Mouse (Mus musculus): Measurements from ENCODE around the gene Usp35. TPM values are rescaled to one million over a fixed set of nuclear protein-coding genes. Genes with fewer than 3 reads are reported as not detected.

The Usp35 gene
- polyA plus RNA-seq, 1 experiment from 2014 or later: 3.0 TPM

DNA sequence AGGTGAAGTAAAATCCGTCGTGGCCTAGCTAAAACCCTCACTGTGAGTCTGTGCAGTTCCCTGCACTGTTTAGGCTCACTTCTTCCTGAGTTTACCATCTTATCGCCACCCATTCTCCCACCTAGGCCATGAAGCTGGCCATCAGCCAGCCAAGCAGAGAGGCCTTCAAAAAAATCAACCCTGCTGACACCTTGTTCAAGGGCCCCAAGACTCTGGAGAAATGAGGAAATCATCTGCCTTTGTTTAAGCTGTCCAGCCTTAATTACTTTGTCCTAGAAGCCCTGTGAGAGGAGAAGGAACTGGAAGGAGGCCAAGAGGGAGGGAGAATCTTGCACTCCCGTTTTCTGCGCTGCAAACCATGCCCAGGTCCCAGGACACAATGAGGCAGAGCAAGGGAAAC lies 24.4 kb upstream of the Usp35 start:
- Histone ChIP-seq H3K27me3 (no peaks in the 10 kb centered on the region), H3K4me2 (replicated peaks) (no peak overlapping the region), H3K4me3 (no peak overlapping the region), H3K36me3 (no peaks in the 10 kb centered on the region), H3K9ac (no peak overlapping the region), H3K9me3 (no peaks in the 10 kb centered on the region), H3K4me1 (no peaks in the 10 kb centered on the region), H3K27ac (no peak overlapping the region)
- 84% methylated on average over 5 of the region's 5 CpGs for WGBS
- ATAC-seq (ENCODE audit: insufficient number of reproducible peaks, insufficient read depth, low FRiP score, low TSS enrichment): no peak

DNA sequence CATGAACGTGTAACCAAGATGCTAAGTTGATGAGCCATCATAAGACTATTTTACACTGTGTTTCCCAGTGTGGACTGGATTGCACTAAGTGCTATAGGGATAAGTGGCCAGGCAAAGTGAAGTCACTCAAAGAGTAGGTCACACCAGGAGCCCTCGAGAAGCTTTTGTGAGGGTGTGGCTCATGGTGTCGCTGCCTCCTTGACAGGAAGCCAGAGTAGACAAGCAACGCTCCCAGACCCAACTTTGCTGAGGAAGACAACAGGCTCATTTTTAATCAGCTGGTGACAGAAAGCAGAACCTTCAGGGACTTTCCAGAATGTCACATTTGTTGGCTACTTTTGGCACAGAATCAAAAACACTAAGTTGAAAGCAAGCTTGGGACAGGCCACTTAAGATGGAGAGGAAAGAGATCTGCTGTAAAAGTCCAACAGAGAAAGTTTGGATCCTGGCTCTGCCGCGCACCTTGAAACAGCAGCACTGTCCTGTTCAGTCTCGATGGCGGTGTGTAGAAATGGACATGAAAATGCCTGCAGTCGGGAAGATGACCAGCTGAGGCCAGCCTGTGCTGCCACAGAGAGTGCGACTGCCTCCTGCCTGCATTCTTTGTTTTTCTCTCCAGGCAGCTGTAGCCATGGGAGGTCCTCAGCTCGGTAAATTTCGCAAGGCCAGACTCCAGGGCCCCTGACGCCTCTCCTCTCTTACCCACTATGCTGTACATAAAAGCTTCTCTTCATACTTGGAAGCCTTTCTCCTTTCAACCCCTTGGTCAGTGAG lies 23.4 kb upstream of the Usp35 start:
- no peaks in the 10 kb centered on the region for H3K9me3 ChIP-seq
- WGBS: 40% methylated on average over 13 of the region's 13 CpGs
- no peak overlapping the region for H3K9ac ChIP-seq
- H3K4me2 ChIP-seq (replicated peaks): no peak overlapping the region
- H3K4me1 ChIP-seq: no peaks in the 10 kb centered on the region
- H3K27me3 ChIP-seq: no peaks in the 10 kb centered on the region
- no peak overlapping the region for H3K4me3 ChIP-seq
- no peak for ATAC-seq (ENCODE audit: insufficient number of reproducible peaks, insufficient read depth, low FRiP score, low TSS enrichment)
- H3K36me3 ChIP-seq: no peaks in the 10 kb centered on the region
- no peak overlapping the region for H3K27ac ChIP-seq

DNA sequence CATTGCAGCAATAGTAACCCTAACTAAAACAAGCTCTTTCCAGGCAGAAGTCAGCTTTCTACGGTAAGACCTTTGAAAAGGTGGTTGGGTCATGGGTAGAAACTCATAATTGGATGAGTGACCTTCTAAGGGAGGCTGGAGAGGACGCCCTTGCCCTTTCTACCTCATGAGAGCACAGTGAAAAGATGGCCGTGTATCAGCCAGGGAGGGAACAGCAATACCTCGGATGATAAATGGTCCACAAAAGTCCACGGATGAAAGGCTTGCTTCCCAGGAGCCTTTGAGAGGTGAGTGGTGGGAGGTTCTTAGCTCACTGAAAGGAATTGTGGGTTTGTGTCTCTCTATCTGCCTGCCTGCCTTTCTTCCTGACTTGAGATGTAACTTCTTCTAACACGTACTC lies 21.5 kb upstream of the Usp35 start:
- no peak overlapping the region for H3K4me2 ChIP-seq (replicated peaks)
- ATAC-seq (ENCODE audit: insufficient number of reproducible peaks, insufficient read depth, low FRiP score, low TSS enrichment): no peak
- 91% methylated on average over 6 of the region's 6 CpGs for WGBS
- no peak overlapping the region for H3K4me3 ChIP-seq
- H3K9ac ChIP-seq: no peak overlapping the region
- H3K27me3 ChIP-seq: no peaks in the 10 kb centered on the region
- H3K4me1 ChIP-seq: no peaks in the 10 kb centered on the region
- H3K9me3 ChIP-seq: no peaks in the 10 kb centered on the region
- no peaks in the 10 kb centered on the region for H3K36me3 ChIP-seq
- no peak overlapping the region for H3K27ac ChIP-seq

DNA sequence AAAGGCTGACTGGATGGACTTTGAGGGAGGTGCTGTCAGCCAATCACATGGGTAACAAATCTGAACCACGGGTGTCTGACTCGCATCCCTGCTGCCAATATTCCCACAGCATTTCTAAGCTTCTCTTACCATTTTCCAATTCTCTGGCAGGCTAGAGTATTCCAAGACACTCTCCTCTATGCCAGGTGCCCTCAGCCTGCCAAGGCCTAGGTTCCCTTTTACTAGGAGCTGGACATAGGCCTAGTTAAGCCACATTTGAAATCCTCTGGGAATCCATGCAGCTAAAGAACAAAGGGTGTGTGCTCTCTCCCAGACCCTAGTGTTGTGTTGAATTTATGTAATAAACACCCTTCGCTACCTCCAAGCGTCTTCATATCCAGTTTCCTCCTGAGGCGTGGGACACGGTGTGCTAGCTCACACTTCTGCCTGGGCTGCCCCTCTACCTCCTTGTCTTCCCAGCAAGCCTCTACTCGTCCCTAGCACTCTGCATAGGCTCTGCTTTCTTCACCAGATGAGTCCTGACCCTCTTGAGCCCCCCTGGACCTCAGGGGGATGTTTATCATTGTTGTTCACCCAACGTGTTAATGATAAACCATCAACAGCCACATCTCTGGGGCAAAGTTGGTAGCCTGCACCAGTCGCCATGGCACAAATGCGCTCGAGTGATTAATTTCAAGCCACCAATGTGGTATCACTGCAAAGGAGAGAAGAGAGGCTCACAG lies 20.1 kb upstream of the Usp35 start:
- ATAC-seq (ENCODE audit: insufficient number of reproducible peaks, insufficient read depth, low FRiP score, low TSS enrichment): no peak

GRCm38 (mm10) chr7:97350891-97351290 lies 19.1 kb upstream of the Usp35 start:
- H3K4me2 ChIP-seq (replicated peaks): no peak overlapping the region
- ATAC-seq (ENCODE audit: insufficient number of reproducible peaks, insufficient read depth, low FRiP score, low TSS enrichment): no peak
- WGBS: 82% methylated on average over 5 of the region's 5 CpGs
- H3K9me3 ChIP-seq: no peaks in the 10 kb centered on the region
- H3K36me3 ChIP-seq: 0 out of 2 replicates have a peak, but pooled peaks cover 7% of the 10 kb centered on the region
- H3K4me3 ChIP-seq: no peak overlapping the region
- no peak overlapping the region for H3K9ac ChIP-seq
- H3K4me1 ChIP-seq: no peaks in the 10 kb centered on the region
- no peaks in the 10 kb centered on the region for H3K27me3 ChIP-seq
- H3K27ac ChIP-seq: no peak overlapping the region

More for the DNA sequence above, 20.1 kb upstream of the Usp35 start:
- H3K4me2 ChIP-seq (replicated peaks): no peak overlapping the region
- H3K4me3 ChIP-seq: no peak overlapping the region
- no peaks in the 10 kb centered on the region for H3K4me1 ChIP-seq
- 0 out of 2 replicates have a peak, but pooled peaks cover 7% of the 10 kb centered on the region for H3K36me3 ChIP-seq
- H3K9ac ChIP-seq: no peak overlapping the region
- H3K9me3 ChIP-seq: no peaks in the 10 kb centered on the region
- H3K27me3 ChIP-seq: no peaks in the 10 kb centered on the region
- H3K27ac ChIP-seq: no peak overlapping the region
- 87% methylated on average over 11 of the region's 11 CpGs for WGBS

- Histone ChIP-seq H3K4me1 (no peaks in the 10 kb centered on the region), H3K27me3 (no peaks in the 10 kb centered on the region), H3K27ac (no peak overlapping the region), H3K36me3 (0 out of 2 replicates have a peak, but pooled peaks cover 7% of the 10 kb centered on the region), H3K9me3 (no peaks in the 10 kb centered on the region), H3K4me3 (no peak overlapping the region), H3K4me2 (replicated peaks) (no peak overlapping the region), H3K9ac (no peak overlapping the region)
- no peak for ATAC-seq (ENCODE audit: insufficient number of reproducible peaks, insufficient read depth, low FRiP score, low TSS enrichment)
- 90% methylated on average over 6 of the region's 6 CpGs for WGBS
Observed at GRCm38 (mm10) chr7:97349438-97349837, 17.6 kb upstream of the Usp35 start.

GRCm38 (mm10) chr7:97348836-97349235 lies 17.0 kb upstream of the Usp35 start:
- no peak overlapping the region for H3K9ac ChIP-seq
- no peak for ATAC-seq (ENCODE audit: insufficient number of reproducible peaks, insufficient read depth, low FRiP score, low TSS enrichment)

DNA sequence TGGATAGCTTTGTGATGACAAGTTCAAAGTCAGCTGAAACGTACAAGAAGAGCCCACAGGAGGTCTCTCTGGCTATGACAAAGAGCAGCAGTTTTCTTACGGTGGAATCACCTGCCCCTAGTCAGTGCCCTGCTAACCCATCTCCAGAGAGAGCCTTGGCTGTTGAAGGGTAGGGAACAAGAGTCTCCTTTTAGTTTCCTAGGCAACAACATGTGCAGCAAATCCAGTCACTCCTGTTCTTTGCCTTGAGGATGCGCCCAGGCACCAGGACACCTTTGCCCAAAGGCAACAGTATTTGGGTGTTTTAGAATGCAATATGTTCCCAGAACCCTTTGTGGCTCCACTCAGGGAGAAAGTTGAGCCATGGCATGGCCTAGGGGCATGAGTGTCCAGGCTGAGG lies 16.5 kb upstream of the Usp35 start:
- no peaks in the 10 kb centered on the region for H3K4me1 ChIP-seq
- no peak for ATAC-seq (ENCODE audit: insufficient number of reproducible peaks, insufficient read depth, low FRiP score, low TSS enrichment)
- H3K4me3 ChIP-seq: no peak overlapping the region
- H3K36me3 ChIP-seq: 0 out of 2 replicates have a peak, but pooled peaks cover 7% of the 10 kb centered on the region
- WGBS: 80% methylated on average over 3 of the region's 3 CpGs
- H3K9me3 ChIP-seq: no peaks in the 10 kb centered on the region
- no peak overlapping the region for H3K4me2 ChIP-seq (replicated peaks)
- H3K27me3 ChIP-seq: no peaks in the 10 kb centered on the region
- no peak overlapping the region for H3K9ac ChIP-seq
- no peak overlapping the region for H3K27ac ChIP-seq

More at GRCm38 (mm10) chr7:97348836-97349235, 17.0 kb upstream of the Usp35 start:
- 0 out of 2 replicates have a peak, but pooled peaks cover 7% of the 10 kb centered on the region for H3K36me3 ChIP-seq
- no peaks in the 10 kb centered on the region for H3K9me3 ChIP-seq
- H3K4me3 ChIP-seq: no peak overlapping the region
- no peak overlapping the region for H3K27ac ChIP-seq
- no peak overlapping the region for H3K4me2 ChIP-seq (replicated peaks)
- 85% methylated on average over 5 of the region's 5 CpGs for WGBS
- H3K4me1 ChIP-seq: no peaks in the 10 kb centered on the region
- H3K27me3 ChIP-seq: no peaks in the 10 kb centered on the region

GRCm38 (mm10) chr7:97347464-97347863 lies 15.6 kb upstream of the Usp35 start:
- ATAC-seq (ENCODE audit: insufficient number of reproducible peaks, insufficient read depth, low FRiP score, low TSS enrichment): no peak
- Histone ChIP-seq H3K9me3 (no peaks in the 10 kb centered on the region), H3K4me2 (replicated peaks) (no peak overlapping the region), H3K4me1 (no peaks in the 10 kb centered on the region), H3K27ac (no peak overlapping the region), H3K36me3 (0 out of 2 replicates have a peak, but pooled peaks cover 7% of the 10 kb centered on the region), H3K4me3 (no peak overlapping the region), H3K9ac (no peak overlapping the region), H3K27me3 (no peaks in the 10 kb centered on the region)
- 97% methylated on average over 15 of the region's 15 CpGs for WGBS

GRCm38 (mm10) chr7:97346822-97347166 lies 15.0 kb upstream of the Usp35 start:
- Histone ChIP-seq H3K36me3 (0 out of 2 replicates have a peak, but pooled peaks cover 7% of the 10 kb centered on the region), H3K9me3 (no peaks in the 10 kb centered on the region), H3K4me3 (no peak overlapping the region), H3K4me1 (no peaks in the 10 kb centered on the region), H3K4me2 (replicated peaks) (no peak overlapping the region), H3K27ac (no peak overlapping the region), H3K27me3 (no peaks in the 10 kb centered on the region), H3K9ac (no peak overlapping the region)
- WGBS: 89% methylated on average over 4 of the region's 4 CpGs
- no peak for ATAC-seq (ENCODE audit: insufficient number of reproducible peaks, insufficient read depth, low FRiP score, low TSS enrichment)

GRCm38 (mm10) chr7:97346111-97346821 lies 14.4 kb upstream of the Usp35 start:
- H3K4me1 ChIP-seq: no peaks in the 10 kb centered on the region
- H3K27ac ChIP-seq: no peak overlapping the region
- no peaks in the 10 kb centered on the region for H3K9me3 ChIP-seq
- H3K9ac ChIP-seq: no peak overlapping the region
- no peak for ATAC-seq (ENCODE audit: insufficient number of reproducible peaks, insufficient read depth, low FRiP score, low TSS enrichment)
- H3K4me2 ChIP-seq (replicated peaks): no peak overlapping the region
- H3K4me3 ChIP-seq: no peak overlapping the region
- H3K36me3 ChIP-seq: 0 out of 2 replicates have a peak, but pooled peaks cover 7% of the 10 kb centered on the region
- no peaks in the 10 kb centered on the region for H3K27me3 ChIP-seq
- WGBS: 67% methylated on average over 9 of the region's 9 CpGs
